Mouse (Mus musculus): ENCODE data around the gene Phactr3. TPM values are rescaled to one million over a fixed set of nuclear protein-coding genes. Genes with fewer than 3 reads are reported as not detected.
A peak's percentile ranks its signal among the peaks of the same experiment; 100 is the strongest.

Gene Phactr3
- polyA plus RNA-seq, 1 experiment from 2014 or later = 1.8 TPM

DNA sequence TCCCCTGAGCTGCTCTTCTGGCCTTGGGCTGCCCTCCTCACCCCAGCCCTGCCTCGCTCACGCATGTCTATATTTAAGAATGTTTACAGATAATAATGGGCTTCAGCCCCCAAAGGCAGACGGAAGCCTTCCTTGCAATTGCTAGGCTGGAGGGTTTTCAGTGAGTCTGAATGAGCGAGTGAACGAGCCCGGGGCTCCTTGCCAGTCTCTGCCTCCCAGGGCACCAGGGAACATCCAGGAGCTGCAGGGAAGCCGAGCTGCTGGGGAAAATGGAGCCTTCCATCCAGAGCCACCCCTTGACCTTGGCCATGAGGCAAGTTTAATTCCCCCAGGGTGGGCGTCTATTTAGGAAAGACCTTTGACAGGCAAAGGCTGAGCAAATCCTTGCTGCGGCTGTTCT lies 74.1 kb downstream of the Phactr3 start:
- Histone ChIP-seq H3K9me3 (ENCODE audit: control insufficient read depth, low read length) (no peaks in the 10 kb centered on the region), H3K36me3 (ENCODE audit: control insufficient read depth, insufficient read depth, low read length) (no peaks in the 10 kb centered on the region), H3K4me3 (ENCODE audit: low read depth, low read length) (no peak overlapping the region), H3K9ac (ENCODE audit: low read depth, low read length) (no peak overlapping the region), H3K27ac (replicated peaks; ENCODE audit: low read depth, low read length) (no peak overlapping the region), H3K4me2 (ENCODE audit: low read depth, low read length) (no peak overlapping the region), H3K27me3 (replicated peaks; ENCODE audit: control insufficient read depth, insufficient read depth, low read length) (no peaks in the 10 kb centered on the region), H3K4me1 (ENCODE audit: control insufficient read depth, insufficient read depth, low read length) (no peaks in the 10 kb centered on the region)
- DNase-seq (ENCODE audit: low spot score) (no peak), ATAC-seq (ENCODE audit: low read depth) (no peak)
- WGBS = 43% methylated on average over 9 of the region's 9 CpGs

DNA sequence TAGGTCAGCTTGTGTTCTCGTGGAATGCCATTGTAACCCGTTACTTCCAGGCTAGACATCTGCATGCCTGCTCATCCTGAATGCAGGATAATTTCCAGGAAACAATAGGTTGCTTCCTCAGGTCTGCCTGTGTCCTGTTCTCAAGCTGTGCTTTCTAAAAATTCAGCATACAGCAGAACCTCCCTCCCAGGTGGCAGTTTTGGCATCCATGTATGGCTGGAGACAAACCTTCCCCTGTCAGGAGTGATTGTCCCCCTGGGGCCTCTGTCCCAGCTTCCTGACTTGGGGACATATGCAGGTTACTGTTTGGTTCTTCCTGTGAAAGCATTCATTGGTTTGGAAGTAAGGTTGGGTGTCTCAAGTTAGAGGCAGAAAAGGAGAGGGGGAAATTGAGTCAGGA lies 74.7 kb downstream of the Phactr3 start:
- H3K4me1 ChIP-seq (ENCODE audit: control insufficient read depth, insufficient read depth, low read length) = no peaks in the 10 kb centered on the region
- no peak overlapping the region for H3K9ac ChIP-seq (ENCODE audit: low read depth, low read length)
- no peak overlapping the region for H3K4me3 ChIP-seq (ENCODE audit: low read depth, low read length)
- H3K4me2 ChIP-seq (ENCODE audit: low read depth, low read length) = no peak overlapping the region
- H3K9me3 ChIP-seq (ENCODE audit: control insufficient read depth, low read length) = no peaks in the 10 kb centered on the region
- H3K27ac ChIP-seq (replicated peaks; ENCODE audit: low read depth, low read length) = no peak overlapping the region
- WGBS = 49% methylated on average over 2 of the region's 2 CpGs
- no peaks in the 10 kb centered on the region for H3K36me3 ChIP-seq (ENCODE audit: control insufficient read depth, insufficient read depth, low read length)
- no peak for DNase-seq (ENCODE audit: low spot score)
- ATAC-seq (ENCODE audit: low read depth) = no peak
- no peaks in the 10 kb centered on the region for H3K27me3 ChIP-seq (replicated peaks; ENCODE audit: control insufficient read depth, insufficient read depth, low read length)

DNA sequence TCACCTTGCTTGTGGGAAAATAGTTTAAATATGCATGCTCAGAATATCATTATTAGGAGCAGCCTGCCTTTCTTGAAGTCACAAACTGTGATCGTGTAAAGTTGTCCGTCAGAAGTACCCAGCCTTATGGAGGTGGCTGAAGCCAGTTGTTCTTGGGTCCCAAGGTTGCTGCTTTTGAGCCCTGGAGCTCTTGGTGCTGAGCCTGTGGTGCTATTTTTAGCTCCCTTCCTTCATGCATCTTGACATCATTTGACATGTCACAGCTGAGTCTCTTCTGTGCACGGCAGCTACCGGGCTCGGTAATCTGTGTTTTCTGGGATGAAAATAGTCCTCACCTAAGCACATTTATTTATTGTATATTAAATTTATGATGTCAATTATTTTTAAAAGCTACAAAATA lies 76.1 kb downstream of the Phactr3 start:
- ATAC-seq (ENCODE audit: low read depth) (no peak), DNase-seq (ENCODE audit: low spot score) (peak; percentile 20)
- H3K36me3 ChIP-seq (ENCODE audit: control insufficient read depth, insufficient read depth, low read length) = no peaks in the 10 kb centered on the region
- no peaks in the 10 kb centered on the region for H3K27me3 ChIP-seq (replicated peaks; ENCODE audit: control insufficient read depth, insufficient read depth, low read length)
- no peaks in the 10 kb centered on the region for H3K9me3 ChIP-seq (ENCODE audit: control insufficient read depth, low read length)
- H3K4me1 ChIP-seq (ENCODE audit: control insufficient read depth, insufficient read depth, low read length) = no peaks in the 10 kb centered on the region
- WGBS = 48% methylated on average over 5 of the region's 5 CpGs
- H3K27ac ChIP-seq (replicated peaks; ENCODE audit: low read depth, low read length) = no peak overlapping the region
- no peak overlapping the region for H3K9ac ChIP-seq (ENCODE audit: low read depth, low read length)
- no peak overlapping the region for H3K4me3 ChIP-seq (ENCODE audit: low read depth, low read length)
- no peak overlapping the region for H3K4me2 ChIP-seq (ENCODE audit: low read depth, low read length)

DNA sequence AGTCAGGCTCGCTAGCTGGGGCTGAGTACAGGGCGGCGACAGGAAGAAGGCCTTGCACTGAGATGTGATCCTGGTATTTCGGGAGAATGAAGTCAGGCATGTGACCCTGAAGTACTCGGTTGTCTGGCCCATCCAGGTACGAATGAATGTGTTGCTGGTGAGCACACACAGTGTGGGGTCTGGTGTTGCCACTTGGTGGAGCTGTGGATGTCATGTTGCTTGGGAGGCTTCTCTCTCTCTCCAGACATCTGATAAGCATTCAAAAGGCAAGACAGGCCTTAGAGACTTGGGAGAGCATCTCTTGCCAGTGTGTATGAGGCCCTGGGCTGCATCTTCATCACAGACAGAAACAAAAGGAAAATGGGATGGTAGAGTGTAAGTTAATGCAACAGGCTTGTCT lies 77.3 kb downstream of the Phactr3 start:
- Histone ChIP-seq H3K9me3 (ENCODE audit: control insufficient read depth, low read length) (no peaks in the 10 kb centered on the region), H3K4me2 (ENCODE audit: low read depth, low read length) (no peak overlapping the region), H3K36me3 (ENCODE audit: control insufficient read depth, insufficient read depth, low read length) (no peaks in the 10 kb centered on the region), H3K9ac (ENCODE audit: low read depth, low read length) (no peak overlapping the region), H3K4me3 (ENCODE audit: low read depth, low read length) (no peak overlapping the region), H3K4me1 (ENCODE audit: control insufficient read depth, insufficient read depth, low read length) (no peaks in the 10 kb centered on the region), H3K27me3 (replicated peaks; ENCODE audit: control insufficient read depth, insufficient read depth, low read length) (no peaks in the 10 kb centered on the region), H3K27ac (replicated peaks; ENCODE audit: low read depth, low read length) (no peak overlapping the region)
- ATAC-seq (ENCODE audit: low read depth) (no peak), DNase-seq (ENCODE audit: low spot score) (no peak)
- WGBS = 93% methylated on average over 6 of the region's 6 CpGs

DNA sequence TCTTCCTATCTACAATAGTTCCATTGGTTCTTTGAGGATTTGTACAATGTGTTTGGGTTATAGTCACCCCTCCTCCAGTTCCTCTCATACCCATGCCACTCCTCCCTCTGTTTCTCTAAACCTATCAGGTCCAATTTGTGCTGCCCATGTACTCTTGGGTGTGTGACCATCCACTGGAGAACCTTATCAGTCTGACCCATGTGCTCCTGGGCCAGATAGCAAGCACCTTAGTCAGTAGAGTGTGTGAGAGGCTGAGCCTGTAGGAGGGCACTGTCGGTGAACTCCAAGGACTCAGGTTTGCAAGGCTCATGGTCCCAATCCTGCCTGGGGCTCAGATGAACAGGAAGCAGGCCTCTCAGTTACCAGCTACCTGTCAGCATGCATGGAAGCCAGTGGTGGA lies 78.8 kb downstream of the Phactr3 start:
- DNase-seq (ENCODE audit: low spot score) = no peak
- no peak overlapping the region for H3K4me3 ChIP-seq (ENCODE audit: low read depth, low read length)
- no peak overlapping the region for H3K9ac ChIP-seq (ENCODE audit: low read depth, low read length)
- 68% methylated on average over 1 of the region's 1 CpGs for WGBS
- ATAC-seq (ENCODE audit: low read depth) = no peak
- H3K36me3 ChIP-seq (ENCODE audit: control insufficient read depth, insufficient read depth, low read length) = no peaks in the 10 kb centered on the region
- no peaks in the 10 kb centered on the region for H3K9me3 ChIP-seq (ENCODE audit: control insufficient read depth, low read length)
- no peaks in the 10 kb centered on the region for H3K27me3 ChIP-seq (replicated peaks; ENCODE audit: control insufficient read depth, insufficient read depth, low read length)
- no peak overlapping the region for H3K4me2 ChIP-seq (ENCODE audit: low read depth, low read length)
- no peak overlapping the region for H3K27ac ChIP-seq (replicated peaks; ENCODE audit: low read depth, low read length)
- no peaks in the 10 kb centered on the region for H3K4me1 ChIP-seq (ENCODE audit: control insufficient read depth, insufficient read depth, low read length)

DNA sequence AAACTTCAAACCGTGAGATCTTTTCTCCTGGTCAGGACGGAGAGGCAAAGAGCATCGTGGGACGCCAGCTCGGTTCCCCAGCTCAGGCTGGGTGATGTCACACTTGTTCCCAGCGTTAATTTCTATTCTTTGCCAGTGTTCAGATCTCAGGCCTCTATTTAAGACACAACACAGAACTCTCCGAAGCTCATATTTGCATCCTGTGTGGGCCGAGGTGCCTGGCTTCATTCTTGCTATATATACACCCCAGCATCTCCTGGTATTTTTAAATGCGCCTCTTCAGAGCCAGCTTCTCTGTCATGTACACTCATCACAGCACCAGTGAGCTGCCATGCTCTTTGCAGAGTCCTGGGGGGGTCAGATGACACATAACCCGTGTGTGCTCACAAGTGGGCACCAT lies 85.7 kb downstream of the Phactr3 start:
- WGBS = 81% methylated on average over 10 of the region's 10 CpGs
- no peak for ATAC-seq (ENCODE audit: low read depth)
- no peak overlapping the region for H3K4me2 ChIP-seq (ENCODE audit: low read depth, low read length)

DNA sequence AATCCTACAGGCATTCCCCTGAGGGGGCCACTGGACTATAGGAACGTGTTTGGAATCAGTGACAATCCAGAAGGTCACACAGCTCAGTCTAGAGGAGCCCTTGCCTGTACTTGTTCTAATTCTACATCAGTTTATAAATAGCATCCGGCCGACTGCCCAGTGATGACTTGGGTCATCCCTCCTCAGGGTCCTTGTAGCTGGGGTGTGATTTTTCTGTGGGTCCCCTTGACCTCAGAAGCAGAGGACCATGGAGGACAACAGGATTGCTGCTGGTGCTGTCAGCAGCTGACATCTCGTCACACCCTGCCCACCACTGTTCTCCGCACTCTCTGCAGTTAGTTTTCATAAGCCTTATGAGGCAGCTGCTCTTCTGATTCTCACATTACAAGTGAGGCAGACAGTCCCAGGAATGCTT lies 89.4 kb downstream of the Phactr3 start:
- ATAC-seq (ENCODE audit: low read depth) = peak; percentile 22; the same call in 1 of the 2 replicates
- Histone ChIP-seq H3K36me3 (ENCODE audit: control insufficient read depth, insufficient read depth, low read length) (no peaks in the 10 kb centered on the region), H3K4me2 (ENCODE audit: low read depth, low read length) (no peak overlapping the region), H3K9me3 (ENCODE audit: control insufficient read depth, low read length) (no peaks in the 10 kb centered on the region), H3K27me3 (replicated peaks; ENCODE audit: control insufficient read depth, insufficient read depth, low read length) (no peaks in the 10 kb centered on the region), H3K9ac (ENCODE audit: low read depth, low read length) (no peak overlapping the region), H3K4me3 (ENCODE audit: low read depth, low read length) (no peak overlapping the region), H3K27ac (replicated peaks; ENCODE audit: low read depth, low read length) (no peak overlapping the region), H3K4me1 (ENCODE audit: control insufficient read depth, insufficient read depth, low read length) (no peaks in the 10 kb centered on the region)
- DNase-seq (ENCODE audit: low spot score) = peak; percentile 24
- WGBS = 49% methylated on average over 5 of the region's 5 CpGs

More for the DNA sequence above, 85.7 kb downstream of the Phactr3 start:
- Histone ChIP-seq H3K4me1 (ENCODE audit: control insufficient read depth, insufficient read depth, low read length) (no peaks in the 10 kb centered on the region), H3K27ac (replicated peaks; ENCODE audit: low read depth, low read length) (no peak overlapping the region), H3K27me3 (replicated peaks; ENCODE audit: control insufficient read depth, insufficient read depth, low read length) (no peaks in the 10 kb centered on the region), H3K36me3 (ENCODE audit: control insufficient read depth, insufficient read depth, low read length) (no peaks in the 10 kb centered on the region), H3K4me3 (ENCODE audit: low read depth, low read length) (no peak overlapping the region), H3K9me3 (ENCODE audit: control insufficient read depth, low read length) (no peaks in the 10 kb centered on the region), H3K9ac (ENCODE audit: low read depth, low read length) (no peak overlapping the region)
- DNase-seq (ENCODE audit: low spot score) = no peak

- H3K36me3 ChIP-seq (ENCODE audit: control insufficient read depth, insufficient read depth, low read length) = no peaks in the 10 kb centered on the region
- H3K4me3 ChIP-seq (ENCODE audit: low read depth, low read length) = no peak overlapping the region
- no peaks in the 10 kb centered on the region for H3K4me1 ChIP-seq (ENCODE audit: control insufficient read depth, insufficient read depth, low read length)
- H3K9ac ChIP-seq (ENCODE audit: low read depth, low read length) = no peak overlapping the region
- no peaks in the 10 kb centered on the region for H3K27me3 ChIP-seq (replicated peaks; ENCODE audit: control insufficient read depth, insufficient read depth, low read length)
- no peak overlapping the region for H3K27ac ChIP-seq (replicated peaks; ENCODE audit: low read depth, low read length)
- no peak overlapping the region for H3K4me2 ChIP-seq (ENCODE audit: low read depth, low read length)
- no peaks in the 10 kb centered on the region for H3K9me3 ChIP-seq (ENCODE audit: control insufficient read depth, low read length)
- no peak for DNase-seq (ENCODE audit: low spot score)
- WGBS = 94% methylated on average over 2 of the region's 2 CpGs
- no peak for ATAC-seq (ENCODE audit: low read depth)
These were observed 95.1 kb downstream of the Phactr3 start for GRCm38 (mm10) chr2:178213826-178214225.

- H3K4me1 ChIP-seq (ENCODE audit: control insufficient read depth, insufficient read depth, low read length) = no peaks in the 10 kb centered on the region
- no peak overlapping the region for H3K4me2 ChIP-seq (ENCODE audit: low read depth, low read length)
- H3K36me3 ChIP-seq (ENCODE audit: control insufficient read depth, insufficient read depth, low read length) = no peaks in the 10 kb centered on the region
- no peak overlapping the region for H3K27ac ChIP-seq (replicated peaks; ENCODE audit: low read depth, low read length)
- WGBS = 91% methylated on average over 1 of the region's 1 CpGs
- H3K9me3 ChIP-seq (ENCODE audit: control insufficient read depth, low read length) = no peaks in the 10 kb centered on the region
- DNase-seq (ENCODE audit: low spot score) (no peak), ATAC-seq (ENCODE audit: low read depth) (no peak)
- H3K9ac ChIP-seq (ENCODE audit: low read depth, low read length) = no peak overlapping the region
- no peaks in the 10 kb centered on the region for H3K27me3 ChIP-seq (replicated peaks; ENCODE audit: control insufficient read depth, insufficient read depth, low read length)
- no peak overlapping the region for H3K4me3 ChIP-seq (ENCODE audit: low read depth, low read length)
These were observed 95.8 kb downstream of the Phactr3 start for GRCm38 (mm10) chr2:178214531-178214930.
